Mouse (Mus musculus) embryonic facial prominence, embryonic 12.5 days (tissue): ENCODE data around the gene Nudcd2. TPM values are rescaled to one million over a fixed set of nuclear protein-coding genes. Genes with fewer than 3 reads are reported as not detected.

Experiments
- ATAC-seq: fragments of 200-750 bp; cut with Nextera tagmentation; 2 replicates; pipeline ENCODE4 v1.8.0; 2017; ENCODE audit not compliant: insufficient number of reproducible peaks, insufficient read depth, low FRiP score, low TSS enrichment
- H3K27ac ChIP-seq: fragments of 300-500 bp; sonication (generic); 2 replicates; pipeline ENCODE4 v1.5.1; 2016; ENCODE audit warnings: mild to moderate bottlenecking
- H3K27me3 ChIP-seq: fragments of 300-500 bp; sonication (generic); 2 replicates; pipeline ENCODE4 v1.6.1; 2016; ENCODE audit warnings: mild to moderate bottlenecking, moderate library complexity
- H3K36me3 ChIP-seq: fragments of 300-500 bp; sonication (generic); 2 replicates; pipeline ENCODE4 v1.6.1; 2016; ENCODE audit warnings: mild to moderate bottlenecking
- H3K4me1 ChIP-seq: fragments of 300-500 bp; sonication (generic); 2 replicates; pipeline ENCODE4 v1.6.1; 2016
- H3K4me2 ChIP-seq: fragments of 300-500 bp; sonication (generic); replicated peaks from 2 replicates; pipeline ENCODE4 v1.6.1; 2016; ENCODE audit warnings: mild to moderate bottlenecking, moderate library complexity
- H3K4me3 ChIP-seq: fragments of 300-500 bp; sonication (generic); 2 replicates; pipeline ENCODE4 v1.5.1; 2016; ENCODE audit warnings: mild to moderate bottlenecking
- H3K9ac ChIP-seq: fragments of 300-500 bp; sonication (generic); 2 replicates; pipeline ENCODE4 v1.6.1; 2016; ENCODE audit warnings: mild to moderate bottlenecking, moderate library complexity
- H3K9me3 ChIP-seq: fragments of 300-500 bp; sonication (generic); 2 replicates; pipeline ENCODE4 v1.6.1; 2016; ENCODE audit warnings: mild to moderate bottlenecking, moderate library complexity
- WGBS: fragments of 180-500 bp; shearing (Covaris S2); methylation state at CpG from one replicate; pipeline ENCODE4 v1.1.7; 2016; 5-methylcytosine and 5-hydroxymethylcytosine counted together
- polyA plus RNA-seq: library from polyadenylated mRNA; unstranded; fragments of >200 nt; fragmentation: Nextera tagmentation; extraction: Ambion mirVana; gene quantifications from 2 replicates; pipeline ENCODE4 v1.2.1, GENCODE M21; 2016

Nudcd2 gene
- polyA plus RNA-seq, 1 experiment from 2014 or later = 178 TPM

DNA sequence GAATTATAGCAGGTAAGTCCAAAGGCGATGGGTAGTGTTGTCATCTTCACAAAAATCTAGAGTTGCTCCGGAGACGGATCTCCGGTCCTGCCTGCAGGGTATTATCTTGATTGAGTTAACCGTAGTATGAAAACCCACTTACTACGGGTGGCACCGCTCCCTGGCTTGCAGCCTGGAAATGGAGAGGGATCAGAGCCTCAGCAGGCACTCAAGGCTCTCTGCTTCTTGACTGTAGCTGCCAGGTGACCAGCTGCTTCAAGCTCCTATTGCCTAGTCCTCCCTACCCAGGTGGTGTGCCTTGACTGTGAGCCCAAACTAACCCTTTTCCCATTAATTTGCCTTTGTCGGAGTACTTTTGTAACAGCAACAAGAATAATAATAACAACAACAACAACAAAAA lies 26.4 kb downstream of the Nudcd2 start:
- no peak overlapping the region for H3K9ac ChIP-seq
- no peak overlapping the region for H3K27ac ChIP-seq
- no peak overlapping the region for H3K4me3 ChIP-seq
- 78% methylated on average over 8 of the region's 8 CpGs for WGBS
- H3K4me1 ChIP-seq = no peaks in the 10 kb centered on the region
- H3K9me3 ChIP-seq = no peaks in the 10 kb centered on the region
- no peaks in the 10 kb centered on the region for H3K27me3 ChIP-seq
- no peak for ATAC-seq
- no peak overlapping the region for H3K4me2 ChIP-seq
- H3K36me3 ChIP-seq = no peaks in the 10 kb centered on the region

DNA sequence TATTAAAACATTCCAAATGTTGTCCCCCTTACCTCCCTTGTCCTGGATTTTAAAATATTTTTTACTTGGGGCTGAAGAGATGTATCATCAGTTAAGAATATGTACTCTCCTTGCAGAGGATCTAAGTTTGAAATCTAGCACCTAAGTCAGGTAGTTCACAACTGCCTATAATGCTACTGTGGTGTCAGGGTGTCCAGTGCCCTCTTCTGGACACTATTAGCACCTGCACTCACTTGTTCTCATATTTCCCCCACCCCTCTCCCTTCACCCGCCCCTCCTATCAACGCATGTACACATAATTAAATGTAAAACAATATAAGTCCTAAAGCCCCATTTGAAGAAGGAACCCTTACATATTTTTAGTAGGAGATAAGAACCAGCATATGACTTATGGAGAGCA lies 29.9 kb downstream of the Nudcd2 start:
- Histone ChIP-seq H3K4me2 (no peak overlapping the region), H3K9ac (no peak overlapping the region), H3K4me1 (no peaks in the 10 kb centered on the region), H3K36me3 (no peaks in the 10 kb centered on the region), H3K27me3 (no peaks in the 10 kb centered on the region), H3K4me3 (no peak overlapping the region), H3K27ac (no peak overlapping the region), H3K9me3 (no peaks in the 10 kb centered on the region)
- ATAC-seq = no peak
- 17% methylated on average over 2 of the region's 2 CpGs for WGBS

DNA sequence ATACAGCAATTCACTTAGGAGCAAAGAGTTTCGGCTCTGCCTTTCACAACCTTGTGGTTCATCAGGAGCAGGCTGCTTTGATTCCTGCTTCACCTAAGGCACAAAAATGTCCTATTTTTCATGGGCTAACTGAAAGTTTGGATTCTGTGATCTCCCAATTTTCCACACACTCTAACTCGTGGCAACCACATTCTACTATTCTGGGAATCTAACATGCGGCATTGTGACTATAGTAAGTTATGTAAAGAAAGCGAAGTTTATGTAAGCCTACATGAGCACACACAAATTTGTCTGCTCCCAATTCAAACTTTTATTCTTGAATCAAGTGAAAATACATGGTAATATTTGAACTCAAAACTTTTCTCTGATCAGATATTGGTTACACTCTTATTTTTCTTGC lies 31.2 kb downstream of the Nudcd2 start:
- no peak overlapping the region for H3K4me3 ChIP-seq
- no peak overlapping the region for H3K4me2 ChIP-seq
- no peaks in the 10 kb centered on the region for H3K9me3 ChIP-seq
- 78% methylated on average over 4 of the region's 4 CpGs for WGBS
- H3K27ac ChIP-seq = no peak overlapping the region
- no peak for ATAC-seq
- H3K36me3 ChIP-seq = no peaks in the 10 kb centered on the region
- no peak overlapping the region for H3K9ac ChIP-seq
- no peaks in the 10 kb centered on the region for H3K27me3 ChIP-seq
- no peaks in the 10 kb centered on the region for H3K4me1 ChIP-seq

- no peaks in the 10 kb centered on the region for H3K36me3 ChIP-seq
- no peaks in the 10 kb centered on the region for H3K27me3 ChIP-seq
- peak overlapping the region; percentile 16 for H3K4me2 ChIP-seq
- no peak overlapping the region for H3K9ac ChIP-seq
- ATAC-seq = no peak
- no peak overlapping the region for H3K4me3 ChIP-seq
- H3K4me1 ChIP-seq = no peaks in the 10 kb centered on the region
- WGBS = 42% methylated on average over 12 of the region's 12 CpGs
- no peaks in the 10 kb centered on the region for H3K9me3 ChIP-seq
- H3K27ac ChIP-seq = no peak overlapping the region
Measured at GRCm38 (mm10) chr11:40775315-40776269, 42.1 kb downstream of the Nudcd2 start.

GRCm38 (mm10) chr11:40781857-40782256 lies 48.4 kb downstream of the Nudcd2 start:
- H3K9ac ChIP-seq = no peak overlapping the region
- H3K27ac ChIP-seq = no peak overlapping the region
- H3K4me3 ChIP-seq = no peak overlapping the region
- H3K27me3 ChIP-seq = no peaks in the 10 kb centered on the region
- H3K36me3 ChIP-seq = no peaks in the 10 kb centered on the region
- 77% methylated on average over 2 of the region's 2 CpGs for WGBS
- no peak overlapping the region for H3K4me2 ChIP-seq
- ATAC-seq = no peak
- no peaks in the 10 kb centered on the region for H3K9me3 ChIP-seq
- H3K4me1 ChIP-seq = no peaks in the 10 kb centered on the region

DNA sequence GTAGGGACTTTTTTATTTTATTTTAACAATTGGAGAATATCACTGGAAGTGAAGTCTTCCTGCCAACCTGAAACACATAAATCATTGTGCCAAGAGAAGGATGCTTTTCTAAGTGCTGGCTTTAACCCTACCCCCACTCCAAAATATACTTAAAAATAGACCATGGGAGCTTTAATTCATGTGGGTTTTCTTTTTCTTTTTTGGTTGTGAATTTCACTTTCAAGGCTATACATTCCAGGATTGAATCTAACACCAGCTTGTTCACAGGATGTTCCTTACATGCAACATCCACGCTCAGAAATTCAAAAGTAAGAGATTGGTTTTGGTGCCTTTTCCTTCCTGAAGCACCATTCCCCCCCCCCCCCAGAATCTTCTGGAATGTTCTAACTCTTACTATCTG lies 49.9 kb downstream of the Nudcd2 start:
- no peak for ATAC-seq
- Histone ChIP-seq H3K27ac (no peak overlapping the region), H3K9me3 (no peaks in the 10 kb centered on the region), H3K4me1 (no peaks in the 10 kb centered on the region), H3K27me3 (no peaks in the 10 kb centered on the region), H3K9ac (no peak overlapping the region), H3K4me2 (no peak overlapping the region), H3K36me3 (no peaks in the 10 kb centered on the region), H3K4me3 (no peak overlapping the region)
- WGBS = 80% methylated on average over 1 of the region's 1 CpGs

GRCm38 (mm10) chr11:40784326-40784725 lies 50.9 kb downstream of the Nudcd2 start:
- WGBS = 74% methylated on average over 8 of the region's 8 CpGs
- Histone ChIP-seq H3K27me3 (no peaks in the 10 kb centered on the region), H3K9me3 (no peaks in the 10 kb centered on the region), H3K4me1 (no peaks in the 10 kb centered on the region), H3K4me3 (no peak overlapping the region), H3K4me2 (no peak overlapping the region), H3K36me3 (no peaks in the 10 kb centered on the region), H3K9ac (no peak overlapping the region), H3K27ac (no peak overlapping the region)
- ATAC-seq = no peak

- Histone ChIP-seq H3K9ac (no peak overlapping the region), H3K4me2 (no peak overlapping the region), H3K4me1 (no peaks in the 10 kb centered on the region), H3K9me3 (no peaks in the 10 kb centered on the region), H3K27me3 (no peaks in the 10 kb centered on the region), H3K4me3 (no peak overlapping the region), H3K27ac (no peak overlapping the region), H3K36me3 (no peaks in the 10 kb centered on the region)
- no peak for ATAC-seq
- WGBS = 63% methylated on average over 2 of the region's 2 CpGs
Measured at GRCm38 (mm10) chr11:40786900-40787299, 53.4 kb downstream of the Nudcd2 start.

Other genes starting within 250 kb of the Nudcd2 start
- 80.6 and 89.0 TPM in 2 replicates for gene Mat2b, start 38.5 kb upstream of the Nudcd2 start, polyA plus RNA-seq
- 47.2 and 54.9 TPM in 2 replicates for gene Hmmr, start 245 bp upstream of the Nudcd2 start, polyA plus RNA-seq
- gene Ccng1, start 21.6 kb downstream of the Nudcd2 start, polyA plus RNA-seq = 34.3 and 39.9 TPM in 2 replicates